Mouse (Mus musculus) MEL (cell line): Measurements from ENCODE around the gene Tmc6.

Experiments used
- CTCF ChIP-seq, 3 experiments: IDR thresholded peaks in 2 of 3; conservative IDR thresholded peaks in 1 of 3; 2 replicates each; pipeline ENCODE4 v1.5.1; 2011 to 2012; ENCODE audit warnings: low read length in 3 of 3, low read depth in 2 of 3, mild to moderate bottlenecking in 2 of 3, improper control_type of control experiment in 1 of 3, inconsistent platforms in 1 of 3, mixed read lengths in 1 of 3, moderate library complexity in 1 of 3; ENCODE audit not compliant: control insufficient read depth in 1 of 3, insufficient read depth in 1 of 3, poor library complexity in 1 of 3, severe bottlenecking in 1 of 3
- GATA1 ChIP-seq: IDR thresholded peaks from 2 replicates; pipeline ENCODE4 v1.6.1; 2011; ENCODE audit warnings: low read depth, low read length, improper control_type of control experiment
- JUND ChIP-seq: IDR thresholded peaks from 2 replicates; pipeline ENCODE4 v1.6.1; 2011; ENCODE audit warnings: low read depth, mild to moderate bottlenecking, improper control_type of control experiment, low read length
- MYB ChIP-seq: IDR thresholded peaks from 2 replicates; pipeline ENCODE4 v1.6.1; 2011; ENCODE audit warnings: mild to moderate bottlenecking, low read depth, low read length, improper control_type of control experiment
- MYC ChIP-seq: IDR thresholded peaks from 2 replicates; pipeline ENCODE4 v1.6.1; 2011; ENCODE audit warnings: low read depth, mild to moderate bottlenecking, low read length, improper control_type of control experiment, moderate library complexity
- POLR2A ChIP-seq, 2 experiments: IDR thresholded peaks; 2 replicates each; pipeline ENCODE4 v1.6.1; 2011 to 2012; ENCODE audit warnings: low read length in 2 of 2, mild to moderate bottlenecking in 2 of 2, control low read depth in 1 of 2, improper control_type of control experiment in 1 of 2, low read depth in 1 of 2, moderate library complexity in 1 of 2; ENCODE audit not compliant: control insufficient read depth in 1 of 2, insufficient read depth in 1 of 2, poor library complexity in 1 of 2
- POLR2AphosphoS2 ChIP-seq: IDR thresholded peaks from 2 replicates; pipeline ENCODE4 v1.6.1; 2011; ENCODE audit warnings: low read length, improper control_type of control experiment
- SIN3A ChIP-seq: IDR thresholded peaks from 2 replicates; pipeline ENCODE4 v1.6.1; 2012; ENCODE audit warnings: low read length, improper control_type of control experiment, inconsistent platforms
- ZMIZ1 ChIP-seq: IDR thresholded peaks from 2 replicates; pipeline ENCODE4 v1.6.1; 2012; ENCODE audit warnings: low read depth, mild to moderate bottlenecking, inconsistent platforms, low read length, improper control_type of control experiment, moderate library complexity

DNA sequence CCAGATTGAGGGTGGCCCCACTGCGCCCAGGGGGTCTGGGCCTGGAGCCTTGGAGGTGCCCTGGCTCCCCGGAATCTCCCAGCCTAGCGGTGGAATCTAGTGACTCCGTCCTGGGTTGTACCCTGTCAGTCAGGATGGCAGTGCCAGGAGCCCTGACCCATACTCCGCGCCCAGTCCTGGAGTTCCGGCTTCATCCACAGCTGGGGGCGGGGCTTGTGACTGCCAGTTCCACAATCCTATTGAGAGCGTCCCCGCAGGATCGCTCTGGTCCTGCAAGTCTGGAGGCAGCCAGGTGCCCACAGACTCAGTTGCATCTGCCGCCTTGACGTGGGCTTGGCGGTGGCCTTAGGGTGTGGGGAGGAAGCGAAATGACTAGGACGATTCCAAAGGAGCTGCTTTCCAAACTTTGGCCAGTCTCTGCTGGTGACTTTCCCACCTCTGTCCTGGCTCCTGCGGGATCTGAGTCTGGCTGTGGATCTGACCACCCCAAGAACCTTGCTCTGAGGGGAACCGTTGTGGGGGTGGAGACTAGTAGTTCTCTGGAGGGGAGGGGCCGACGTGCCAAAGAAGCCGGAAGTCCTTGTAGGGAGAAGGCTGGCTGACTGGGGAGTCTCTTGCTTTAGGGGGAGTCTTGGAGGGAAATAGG lies 28.5 kb upstream of the Tmc6 start:
- peak; percentile 32 to 48 (median 33); a peak in 5 of 6 replicates for TF ChIP-seq CTCF (IDR thresholded peaks at IDR 0.05 in 2 of 3, conservative IDR thresholded peaks at IDR 0.05 in 1 of 3; ENCODE audit: control insufficient read depth in 1 of 3, insufficient read depth in 1 of 3, low read depth in 2 of 3, low read length in 3 of 3, poor library complexity in 1 of 3, severe bottlenecking in 1 of 3)
- no peak for TF ChIP-seq JUND
- peak; percentile 33; the same call in 1 of the 2 replicates for TF ChIP-seq ZMIZ1
- TF ChIP-seq POLR2A (IDR thresholded peaks at IDR 0.05; ENCODE audit: control insufficient read depth in 1 of 2, insufficient read depth in 1 of 2, low read depth in 1 of 2, low read length in 2 of 2, poor library complexity in 1 of 2), result peak; percentile 44 to 59; a peak in 1 of 4 replicates
- TF ChIP-seq GATA1, result no peak
- peak; percentile 82; the same call in 1 of the 2 replicates for TF ChIP-seq POLR2AphosphoS2
- peak; percentile 76 for TF ChIP-seq SIN3A
- no peak for TF ChIP-seq MYC
- TF ChIP-seq MYB, result no peak
